Mouse (Mus musculus): ENCODE data around the gene Apol11a. TPM values are rescaled to one million over a fixed set of nuclear protein-coding genes. Genes with fewer than 3 reads are reported as not detected.
"Not testable (repeated sequence)": the region's sequence is repeated elsewhere in the genome, so short reads cannot be mapped to it uniquely, and the experiment has no call there.

Apol11a gene
- polyA plus RNA-seq (2016; fragmentation: Nextera tagmentation; extraction: Ambion mirVana): not detected in 2 replicates

GRCm38 (mm10) chr15:77507966-77508365, at the start of gene Apol11a:
Gene Apol11a, plus strand, starts transcription at chr15:77508271.
- not testable (repeated sequence) for H3K9me3 ChIP-seq; H3K27ac ChIP-seq; H3K36me3 ChIP-seq; H3K4me3 ChIP-seq; H3K4me1 ChIP-seq (replicated peaks); DNase-seq (ENCODE audit: low spot score); H3K27me3 ChIP-seq (ENCODE audit: insufficient read depth, poor library complexity, severe bottlenecking)

GRCm38 (mm10) chr15:77474699-77475390, 33.2 kb upstream of the Apol11a start:
- not testable (repeated sequence) for H3K36me3 ChIP-seq; DNase-seq (ENCODE audit: low spot score); H3K27ac ChIP-seq; H3K4me3 ChIP-seq; H3K27me3 ChIP-seq (ENCODE audit: insufficient read depth, poor library complexity, severe bottlenecking); H3K4me1 ChIP-seq (replicated peaks); H3K9me3 ChIP-seq
- 89% methylated on average over 7 of the region's 7 CpGs for WGBS

- H3K27me3 ChIP-seq (ENCODE audit: insufficient read depth, poor library complexity, severe bottlenecking); DNase-seq (ENCODE audit: low spot score); H3K27ac ChIP-seq; H3K36me3 ChIP-seq; H3K4me3 ChIP-seq; H3K9me3 ChIP-seq; H3K4me1 ChIP-seq (replicated peaks): not testable (repeated sequence)
- WGBS: 86% methylated on average over 2 of the region's 2 CpGs
Observed at GRCm38 (mm10) chr15:77476693-77477092, 31.4 kb upstream of the Apol11a start, which contains the start of gene Apol10a. Gene Apol10a, plus strand, starts transcription at chr15:77477047.

- Histone ChIP-seq H3K4me3 (no peak overlapping the region), H3K36me3 (no peaks in the 10 kb centered on the region), H3K27ac (no peak overlapping the region), H3K9me3 (no peaks in the 10 kb centered on the region), H3K4me1 (replicated peaks) (no peaks in the 10 kb centered on the region), H3K27me3 (ENCODE audit: insufficient read depth, poor library complexity, severe bottlenecking) (no peaks in the 10 kb centered on the region)
- DNase-seq (ENCODE audit: low spot score): no peak
- WGBS: 80% methylated on average over 4 of the region's 4 CpGs
Observed at GRCm38 (mm10) chr15:77482140-77482794, 25.8 kb upstream of the Apol11a start.

- H3K27me3 ChIP-seq (ENCODE audit: insufficient read depth, poor library complexity, severe bottlenecking); H3K36me3 ChIP-seq; H3K27ac ChIP-seq; H3K4me3 ChIP-seq; H3K4me1 ChIP-seq (replicated peaks); DNase-seq (ENCODE audit: low spot score); H3K9me3 ChIP-seq: not testable (repeated sequence)
- no CpG with 5 or more reads among the region's 1 CpGs for WGBS
Observed at GRCm38 (mm10) chr15:77493181-77493580, 14.9 kb upstream of the Apol11a start.

GRCm38 (mm10) chr15:77494694-77495093, 13.4 kb upstream of the Apol11a start:
- not testable (repeated sequence) for H3K36me3 ChIP-seq; H3K27me3 ChIP-seq (ENCODE audit: insufficient read depth, poor library complexity, severe bottlenecking); H3K9me3 ChIP-seq; H3K4me3 ChIP-seq; DNase-seq (ENCODE audit: low spot score); H3K27ac ChIP-seq; H3K4me1 ChIP-seq (replicated peaks)
- WGBS: 76% methylated on average over 1 of the region's 1 CpGs

GRCm38 (mm10) chr15:77520596-77520995, 12.5 kb downstream of the Apol11a start:
- H3K9me3 ChIP-seq; DNase-seq (ENCODE audit: low spot score); H3K27ac ChIP-seq; H3K4me3 ChIP-seq; H3K27me3 ChIP-seq (ENCODE audit: insufficient read depth, poor library complexity, severe bottlenecking); H3K36me3 ChIP-seq; H3K4me1 ChIP-seq (replicated peaks): not testable (repeated sequence)
- WGBS: 76% methylated on average over 4 of the region's 4 CpGs

- 16% methylated on average over 6 of the region's 6 CpGs for WGBS
- H3K27ac ChIP-seq; H3K4me1 ChIP-seq (replicated peaks); H3K36me3 ChIP-seq; H3K4me3 ChIP-seq; H3K9me3 ChIP-seq; H3K27me3 ChIP-seq (ENCODE audit: insufficient read depth, poor library complexity, severe bottlenecking): not testable (repeated sequence)
- DNase-seq (ENCODE audit: low spot score): peak; percentile 43
Observed at GRCm38 (mm10) chr15:77523186-77523843, 15.2 kb downstream of the Apol11a start.

- Histone ChIP-seq H3K4me1 (replicated peaks) (no peaks in the 10 kb centered on the region), H3K9me3 (no peaks in the 10 kb centered on the region), H3K4me3 (no peak within 1 kb of the TSS), H3K27me3 (ENCODE audit: insufficient read depth, poor library complexity, severe bottlenecking) (no peaks in the 10 kb centered on the region), H3K27ac (no peak within 1 kb of the TSS), H3K36me3 (no peaks in the 10 kb centered on the region)
- no peak for DNase-seq (ENCODE audit: low spot score)
Observed at GRCm38 (mm10) chr15:77533216-77533615, 25.1 kb downstream of the Apol11a start, which contains the start of gene Apol7c. Gene Apol7c, minus strand, starts transcription at chr15:77533316.

- 49% methylated on average over 1 of the region's 1 CpGs for WGBS
- H3K27ac ChIP-seq; H3K27me3 ChIP-seq (ENCODE audit: insufficient read depth, poor library complexity, severe bottlenecking); H3K9me3 ChIP-seq; DNase-seq (ENCODE audit: low spot score); H3K36me3 ChIP-seq; H3K4me3 ChIP-seq; H3K4me1 ChIP-seq (replicated peaks): not testable (repeated sequence)
Observed at GRCm38 (mm10) chr15:77539221-77539620, 31.1 kb downstream of the Apol11a start.

- H3K4me1 ChIP-seq (replicated peaks): no peaks in the 10 kb centered on the region
- no peaks in the 10 kb centered on the region for H3K27me3 ChIP-seq (ENCODE audit: insufficient read depth, poor library complexity, severe bottlenecking)
- H3K27ac ChIP-seq: no peak within 1 kb of the TSS
- no peak for DNase-seq (ENCODE audit: low spot score)
- no peaks in the 10 kb centered on the region for H3K36me3 ChIP-seq
- H3K4me3 ChIP-seq: no peak within 1 kb of the TSS
- H3K9me3 ChIP-seq: no peaks in the 10 kb centered on the region
Observed at GRCm38 (mm10) chr15:77561792-77562191, 53.7 kb downstream of the Apol11a start, which contains the start of gene 1700025B11Rik. Gene 1700025B11Rik, minus strand, starts transcription at chr15:77561892.

GRCm38 (mm10) chr15:77563219-77563618, 55.1 kb downstream of the Apol11a start:
- no peaks in the 10 kb centered on the region for H3K36me3 ChIP-seq
- no peak overlapping the region for H3K27ac ChIP-seq
- H3K27me3 ChIP-seq (ENCODE audit: insufficient read depth, poor library complexity, severe bottlenecking): no peaks in the 10 kb centered on the region
- H3K4me1 ChIP-seq (replicated peaks): no peaks in the 10 kb centered on the region
- DNase-seq (ENCODE audit: low spot score): no peak
- no peak overlapping the region for H3K4me3 ChIP-seq
- H3K9me3 ChIP-seq: no peaks in the 10 kb centered on the region
